Mouse (Mus musculus) left cerebral cortex, postnatal 10 days (tissue): ENCODE measurements at regions not wholly inside any gene's neighbourhood (a gene's known extent, or its start where the extent isn't known, plus 50 kb on each side); places are given as distances from the start of the nearest gene placed in this dataset.

ENCODE experiments used
- DNase-seq, 2 experiments: peaks; one replicate each; pipeline ENCODE4 v3.0.0; 2021 to 2022; ENCODE audit warnings: low spot score in 2 of 2, mixed read lengths in 1 of 2; ENCODE audit errors: extremely low spot score in 1 of 2
- intact Hi-C: fragments of 180-260 bp; cut with DNase I; formaldehyde crosslinking; loops from one replicate; pipeline ENCODE4 v1.15.1; 2025

DNA sequence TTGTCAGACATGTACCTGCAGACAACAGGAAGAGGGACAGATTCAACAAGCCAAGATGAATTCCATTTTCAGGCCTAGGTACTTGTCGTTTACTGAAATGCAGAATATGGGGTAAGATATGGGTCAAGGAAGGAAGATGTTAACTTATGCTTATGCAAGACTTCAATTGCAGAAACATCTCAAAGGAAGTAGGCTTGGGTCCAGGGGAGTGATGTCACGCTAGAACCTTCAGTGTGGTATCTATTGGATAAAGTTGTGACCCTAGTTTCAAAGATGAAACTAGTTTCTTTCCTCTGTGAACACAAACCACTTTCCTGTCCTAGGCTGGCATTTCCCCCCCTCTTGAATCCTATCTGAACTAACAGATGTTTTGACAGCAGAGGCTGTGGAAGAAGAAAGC lies 50.5 kb upstream of the Rbpj start:
- intact Hi-C loops = no loop called here
- no peak for DNase-seq
